Mouse (Mus musculus) liver, adult 2 months (tissue): Measurements from ENCODE around the gene Cdc20b. TPM values are rescaled to one million over a fixed set of nuclear protein-coding genes. Genes with fewer than 3 reads are reported as not detected.
A peak's percentile ranks its signal among the peaks of the same experiment; 100 is the strongest.

ENCODE experiments used
- DNase-seq: peaks from one replicate; pipeline ENCODE4 v3.0.0-alpha.2; 2011; ENCODE audit warnings: low read depth, low spot score; ENCODE audit errors: extremely low read depth
- H3K27ac ChIP-seq: fragments of 200-500 bp; replicated peaks from 2 replicates; pipeline ENCODE4 v1.5.1; 2012; ENCODE audit warnings: low read depth, mild to moderate bottlenecking, control low read depth, inconsistent platforms, low read length; ENCODE audit not compliant: insufficient read depth
- H3K27me3 ChIP-seq: fragments of 200-500 bp; 2 replicates; pipeline ENCODE4 v1.6.1; 2012; ENCODE audit warnings: mild to moderate bottlenecking, moderate library complexity, low read length, inconsistent platforms; ENCODE audit not compliant: control insufficient read depth, insufficient read depth
- H3K36me3 ChIP-seq: fragments of 200-500 bp; 2 replicates; pipeline ENCODE4 v1.6.1; 2012; ENCODE audit warnings: low read length, inconsistent platforms; ENCODE audit not compliant: control insufficient read depth, insufficient read depth
- H3K4me1 ChIP-seq: fragments of 200-500 bp; 2 replicates; pipeline ENCODE4 v1.6.1; 2011; ENCODE audit warnings: low read length; ENCODE audit not compliant: control insufficient read depth, insufficient read depth
- H3K4me3 ChIP-seq: fragments of 200-500 bp; 2 replicates; pipeline ENCODE4 v1.5.1; 2011; ENCODE audit warnings: low read depth, mild to moderate bottlenecking, control low read depth, low read length, moderate library complexity; ENCODE audit not compliant: insufficient read depth
- H3K79me2 ChIP-seq: fragments of 200-500 bp; 2 replicates; pipeline ENCODE4 v1.6.1; 2012; ENCODE audit warnings: inconsistent platforms, mild to moderate bottlenecking, low read length, moderate library complexity; ENCODE audit not compliant: control insufficient read depth, insufficient read depth
- H3K9ac ChIP-seq: fragments of 200-500 bp; 2 replicates; pipeline ENCODE4 v1.6.1; 2012; ENCODE audit warnings: low read depth, mild to moderate bottlenecking, control low read depth, inconsistent platforms, low read length
- CTCF ChIP-seq: fragments of 200-500 bp; IDR thresholded peaks from 2 replicates; pipeline ENCODE4 v1.5.1; 2011; ENCODE audit warnings: low read depth, low read length, control low read depth
- POLR2A ChIP-seq: fragments of 200-500 bp; IDR thresholded peaks from 2 replicates; pipeline ENCODE4 v1.6.1; 2011; ENCODE audit warnings: low read length, control low read depth; ENCODE audit not compliant: insufficient read depth; ENCODE audit errors: extremely low read depth
- WGBS: fragments of 180-500 bp; shearing (Covaris S2); methylation state at CpG from one replicate; pipeline ENCODE4 v1.1.7; 2018; 5-methylcytosine and 5-hydroxymethylcytosine counted together
- polyA plus RNA-seq: library from polyadenylated mRNA; depleted of rRNA; stranded (reverse); fragments of >200 nt; gene quantifications from 2 replicates; pipeline ENCODE4 v1.2.3, GENCODE M21; 2012
- total RNA-seq: library from RNA; depleted of rRNA; stranded (reverse); fragments of >200 nt; gene quantifications from 2 replicates; pipeline ENCODE4 v1.2.3, GENCODE M21; 2014

Gene Cdc20b
- total and polyA plus RNA-seq, 2 experiments = not detected

DNA sequence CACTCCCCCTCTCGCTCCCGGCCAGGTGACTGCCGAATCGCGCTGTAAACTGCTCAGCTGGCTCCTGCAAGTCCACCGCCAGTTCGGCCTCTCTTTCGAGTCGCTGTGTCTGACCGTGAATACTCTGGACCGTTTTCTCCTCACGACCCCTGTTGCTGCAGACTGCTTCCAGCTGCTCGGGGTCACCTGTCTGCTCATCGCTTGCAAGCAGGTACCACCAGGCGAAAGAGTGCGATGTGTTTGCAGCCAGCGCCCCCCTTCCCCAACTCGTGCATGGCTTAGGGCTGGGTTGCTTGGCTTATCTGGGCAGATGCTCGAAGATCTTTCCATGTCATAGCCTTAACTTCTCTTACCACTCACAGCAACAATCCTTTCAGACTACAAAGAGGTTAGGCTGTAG is 46.0 kb upstream of the Cdc20b start:
- peaks cover 18% of the 10 kb centered on the region for H3K27me3 ChIP-seq
- peaks cover 8% of the 10 kb centered on the region; the same call in 1 of the 2 replicates for H3K4me1 ChIP-seq
- whole genome bisulfite sequencing = 7% methylated on average over 19 of the region's 19 CpGs
- no peaks in the 10 kb centered on the region for H3K79me2 ChIP-seq
- H3K27ac ChIP-seq = no peak overlapping the region
- H3K4me3 ChIP-seq = no peak overlapping the region
- no peak for TF ChIP-seq POLR2A
- TF ChIP-seq CTCF = no peak
- H3K36me3 ChIP-seq = no peaks in the 10 kb centered on the region
- no peak overlapping the region for H3K9ac ChIP-seq
- no peak for DNase-seq

DNA sequence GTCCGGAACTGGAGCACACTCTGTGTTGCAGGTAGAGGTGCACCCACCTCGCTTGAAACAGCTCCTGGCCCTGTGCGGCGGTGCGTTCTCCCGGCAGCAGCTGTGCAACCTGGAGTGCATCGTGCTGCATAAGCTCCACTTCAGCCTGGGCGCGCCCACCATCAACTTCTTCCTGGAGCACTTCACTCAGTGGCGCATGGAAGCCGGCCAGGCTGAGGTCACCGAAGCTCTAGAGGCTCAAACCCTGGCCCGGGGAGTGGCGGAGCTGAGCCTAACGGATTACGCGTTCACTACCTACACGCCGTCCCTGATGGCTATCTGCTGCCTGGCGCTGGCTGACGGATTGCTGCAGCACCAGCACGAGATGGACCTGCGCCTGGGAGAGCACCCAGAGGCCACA is 45.4 kb upstream of the Cdc20b start:
- H3K27ac ChIP-seq = no peak overlapping the region
- 5% methylated on average over 23 of the region's 23 CpGs for WGBS
- peaks cover 21% of the 10 kb centered on the region for H3K27me3 ChIP-seq
- H3K9ac ChIP-seq = no peak overlapping the region
- no peaks in the 10 kb centered on the region for H3K36me3 ChIP-seq
- no peak overlapping the region for H3K4me3 ChIP-seq
- H3K79me2 ChIP-seq = no peaks in the 10 kb centered on the region
- peaks cover 11% of the 10 kb centered on the region for H3K4me1 ChIP-seq
- no peak for DNase-seq
- TF ChIP-seq CTCF = no peak
- TF ChIP-seq POLR2A = no peak

DNA sequence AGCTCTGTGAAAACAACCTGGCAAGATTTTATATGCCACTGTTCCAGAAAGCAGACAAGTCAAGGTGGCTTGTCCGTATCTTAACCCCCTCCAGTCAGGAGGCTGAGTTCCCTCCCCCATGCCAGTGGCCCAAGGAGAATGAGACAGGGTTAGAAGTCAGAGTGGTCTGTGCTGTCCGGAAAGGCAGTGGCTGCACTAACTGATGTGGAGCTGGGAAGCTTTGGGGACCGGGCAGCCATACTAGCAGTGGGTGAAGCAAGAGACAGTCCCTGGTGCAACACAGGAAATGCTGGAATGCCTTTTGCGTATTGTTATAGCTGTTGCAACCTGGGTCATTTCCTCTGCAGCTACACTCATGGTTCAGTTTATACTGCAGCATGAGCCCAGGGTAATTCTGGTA is 44.6 kb upstream of the Cdc20b start:
- Histone ChIP-seq H3K79me2 (no peaks in the 10 kb centered on the region), H3K9ac (no peak overlapping the region), H3K27ac (no peak overlapping the region), H3K36me3 (no peaks in the 10 kb centered on the region), H3K4me1 (peaks cover 11% of the 10 kb centered on the region), H3K27me3 (peaks cover 25% of the 10 kb centered on the region), H3K4me3 (no peak overlapping the region)
- TF ChIP-seq POLR2A (no peak), CTCF (no peak)
- WGBS = 36% methylated on average over 4 of the region's 4 CpGs
- no peak for DNase-seq

DNA sequence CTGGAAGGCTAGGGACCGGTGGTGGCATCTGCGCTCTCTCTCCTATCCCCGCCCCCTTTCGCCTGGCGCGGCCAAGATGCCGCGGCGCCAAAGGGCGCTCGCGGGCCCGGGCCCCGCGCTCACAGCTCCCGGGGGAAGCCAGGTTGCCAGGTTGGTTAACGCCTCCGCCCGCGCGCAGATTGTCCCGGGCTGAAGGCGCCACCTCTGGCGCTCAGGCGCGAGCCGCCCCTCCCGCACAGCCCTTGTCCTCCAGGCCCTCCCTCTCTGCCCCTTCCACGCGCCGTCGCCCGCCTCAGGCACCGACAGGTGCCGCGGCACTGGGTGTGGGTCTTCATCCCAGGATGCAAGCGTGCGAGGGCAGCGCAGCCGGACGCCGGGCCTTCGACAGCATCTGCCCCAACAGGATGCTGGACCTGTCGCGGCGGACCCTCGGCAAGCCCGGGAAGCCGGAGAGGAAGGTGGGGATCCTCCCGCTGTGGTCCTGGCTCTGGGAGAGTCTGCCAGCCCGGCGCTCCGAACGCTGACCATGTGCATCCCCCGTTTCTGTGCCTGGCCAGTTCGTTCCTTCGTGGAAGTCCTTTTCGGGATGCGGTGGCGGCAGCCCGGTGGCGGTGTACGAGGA is 41.3 kb upstream of the Cdc20b start, which contains the start of gene Mcidas:
Gene Mcidas (plus strand): TSS at position 315 of the 622 bp plus-strand sequence.
- Histone ChIP-seq H3K79me2 (no peaks in the 10 kb centered on the region), H3K27ac (no peak within 1 kb of the TSS), H3K36me3 (no peaks in the 10 kb centered on the region), H3K9ac (no peak within 1 kb of the TSS), H3K27me3 (peaks cover 24% of the 10 kb centered on the region), H3K4me3 (peak within 1 kb of the TSS; percentile 22; the same call in 1 of the 2 replicates), H3K4me1 (peaks cover 6% of the 10 kb centered on the region; the same call in 1 of the 2 replicates)
- TF ChIP-seq CTCF = no peak
- no peak for TF ChIP-seq POLR2A
- DNase-seq = no peak
- 2% methylated on average over 63 of the region's 63 CpGs for WGBS

DNA sequence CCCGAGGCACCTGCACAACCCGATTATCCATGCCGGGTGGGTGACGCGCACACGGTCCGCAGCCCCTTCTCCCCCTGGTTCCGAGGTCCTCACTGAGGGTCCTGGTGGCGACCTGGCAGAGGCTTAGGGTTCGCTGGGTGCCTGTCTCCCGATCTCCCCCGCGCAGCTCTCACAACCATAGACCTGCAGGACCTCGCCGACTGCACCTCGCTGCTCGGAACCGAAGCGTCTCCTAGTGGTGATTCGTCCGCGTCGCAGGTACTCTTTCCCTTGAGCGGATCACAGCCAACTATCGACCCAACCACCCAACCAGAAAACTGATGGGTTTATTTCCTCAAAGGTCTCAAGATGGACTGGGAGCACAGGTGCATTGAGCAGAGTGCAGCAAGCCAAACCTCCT is 40.7 kb upstream of the Cdc20b start:
- TF ChIP-seq CTCF (peak; percentile 91), POLR2A (no peak)
- Histone ChIP-seq H3K79me2 (no peaks in the 10 kb centered on the region), H3K36me3 (no peaks in the 10 kb centered on the region), H3K4me1 (peaks cover 6% of the 10 kb centered on the region; the same call in 1 of the 2 replicates), H3K27me3 (peaks cover 28% of the 10 kb centered on the region), H3K27ac (no peak overlapping the region), H3K4me3 (peak overlapping the region; percentile 22; the same call in 1 of the 2 replicates), H3K9ac (no peak overlapping the region)
- 2% methylated on average over 25 of the region's 25 CpGs for WGBS
- peak; percentile 61 for DNase-seq

DNA sequence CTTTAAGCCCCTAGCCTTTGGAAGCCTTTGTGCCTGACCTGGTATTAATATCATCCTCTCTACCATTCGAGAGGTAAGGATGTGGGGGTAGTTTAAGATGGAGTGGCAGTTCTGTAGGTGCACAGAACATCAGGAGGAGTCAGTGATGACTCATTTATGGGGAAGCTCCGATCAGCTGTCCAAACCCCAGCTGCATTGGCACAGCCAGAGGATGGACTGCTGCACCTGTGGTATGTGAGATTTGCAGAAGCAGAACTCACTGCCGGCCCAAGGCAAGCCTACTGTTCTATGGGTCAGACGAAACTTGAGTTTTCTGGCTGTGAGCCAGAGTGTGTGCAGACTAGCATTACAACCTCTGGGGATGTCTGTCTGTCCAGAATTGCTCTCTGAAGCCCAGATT is 38.5 kb upstream of the Cdc20b start:
- Histone ChIP-seq H3K4me1 (peaks cover 6% of the 10 kb centered on the region; the same call in 1 of the 2 replicates), H3K36me3 (no peaks in the 10 kb centered on the region), H3K9ac (no peak overlapping the region), H3K27me3 (peaks cover 24% of the 10 kb centered on the region), H3K4me3 (no peak overlapping the region), H3K27ac (no peak overlapping the region), H3K79me2 (no peaks in the 10 kb centered on the region)
- DNase-seq = no peak
- TF ChIP-seq POLR2A = no peak
- TF ChIP-seq CTCF = no peak
- WGBS = 62% methylated on average over 4 of the region's 4 CpGs
